Mouse (Mus musculus): ENCODE data around the gene Pkn1.

The Pkn1 gene

GRCm38 (mm10) chr8:83698661-83699453 is at the start of gene Pkn1:
TSS of gene Pkn1 (minus strand) at chr8:83699179.
- DNase-seq (ENCODE audit: low read depth, low spot score): peak; percentile 59

- no peak for DNase-seq (ENCODE audit: low read depth, low spot score)
Observed at GRCm38 (mm10) chr8:83748708-83749107, 49.7 kb upstream of the Pkn1 start.

GRCm38 (mm10) chr8:83747661-83748346 is 48.8 kb upstream of the Pkn1 start:
- DNase-seq (ENCODE audit: low read depth, low spot score): no peak

DNA sequence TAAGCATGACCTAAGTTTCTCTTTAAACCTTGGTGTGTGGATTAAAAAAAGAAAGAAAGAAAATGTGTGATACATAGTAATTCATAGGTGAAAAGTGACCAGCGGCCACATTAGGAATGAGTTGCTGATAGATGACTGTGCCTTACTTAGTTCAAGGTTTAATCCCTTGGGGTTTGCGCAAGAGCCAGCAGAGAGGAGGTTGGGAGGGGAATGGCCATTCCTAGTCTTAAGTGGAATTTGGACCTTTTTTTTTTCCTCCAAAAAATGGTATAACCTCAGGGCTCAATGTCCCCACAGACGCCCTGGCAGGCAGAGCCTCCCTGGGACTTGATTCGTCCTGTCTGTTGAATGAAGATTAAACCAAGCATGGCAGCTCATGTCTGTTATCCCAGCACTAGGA is 45.1 kb upstream of the Pkn1 start:
- DNase-seq (ENCODE audit: low read depth, low spot score): no peak

DNA sequence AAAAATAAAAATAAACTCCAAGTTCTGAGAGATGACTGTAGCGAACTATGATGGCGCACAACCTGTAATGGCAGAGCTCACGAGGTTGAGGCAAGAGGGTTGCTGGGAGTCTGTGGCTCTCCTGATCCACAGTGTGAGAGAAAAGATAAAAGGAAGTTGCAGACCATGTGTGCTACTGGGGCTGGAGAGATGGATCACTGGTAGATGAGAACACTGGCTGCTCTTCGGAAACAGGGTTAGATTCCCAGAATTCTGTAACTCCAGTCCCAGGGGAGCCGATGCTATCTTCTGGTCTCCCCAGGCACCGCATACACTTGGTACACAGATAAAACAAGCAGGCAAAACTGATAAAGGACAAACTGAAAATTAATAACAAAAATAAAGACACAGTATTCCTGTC is 44.0 kb upstream of the Pkn1 start:
- DNase-seq (ENCODE audit: low read depth, low spot score): no peak

DNA sequence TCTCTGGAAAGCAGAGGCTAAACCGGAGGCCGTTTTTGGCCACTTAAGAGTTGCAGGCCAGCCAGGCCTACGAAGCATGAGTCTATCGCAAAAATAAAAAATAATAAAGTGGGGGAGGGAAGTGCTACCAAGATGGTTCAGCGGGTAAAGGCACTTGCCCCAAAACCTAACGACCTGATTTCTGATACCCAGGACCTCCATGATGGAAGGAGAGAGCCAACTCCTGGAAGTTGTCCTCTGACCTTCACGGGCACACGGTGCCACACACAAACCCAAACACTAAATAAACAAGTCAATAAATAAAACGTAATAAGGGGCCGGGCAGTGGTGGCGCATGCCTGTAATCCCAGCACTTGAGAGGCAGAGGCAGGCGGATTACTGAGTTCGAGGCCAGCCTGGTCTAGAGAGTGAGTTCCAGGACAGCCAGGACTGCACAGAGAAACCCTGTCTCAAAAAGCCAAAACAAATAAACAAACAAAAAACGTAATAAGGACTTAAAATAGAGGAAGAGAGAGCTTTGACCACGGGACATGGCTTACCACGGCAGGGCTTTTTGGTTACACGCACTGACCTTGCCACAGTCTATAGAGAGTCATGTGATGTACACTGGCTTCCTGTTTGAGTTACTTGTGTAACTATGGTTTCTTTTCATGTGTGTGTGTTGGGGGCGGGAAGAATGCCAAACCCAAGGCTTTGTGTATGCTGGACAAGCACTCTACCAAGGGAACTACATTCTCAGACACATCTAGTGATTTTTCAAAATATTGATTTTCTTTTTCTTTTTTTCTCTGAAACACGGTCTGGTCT is 43.1 kb upstream of the Pkn1 start:
- DNase-seq (ENCODE audit: low read depth, low spot score): no peak

DNA sequence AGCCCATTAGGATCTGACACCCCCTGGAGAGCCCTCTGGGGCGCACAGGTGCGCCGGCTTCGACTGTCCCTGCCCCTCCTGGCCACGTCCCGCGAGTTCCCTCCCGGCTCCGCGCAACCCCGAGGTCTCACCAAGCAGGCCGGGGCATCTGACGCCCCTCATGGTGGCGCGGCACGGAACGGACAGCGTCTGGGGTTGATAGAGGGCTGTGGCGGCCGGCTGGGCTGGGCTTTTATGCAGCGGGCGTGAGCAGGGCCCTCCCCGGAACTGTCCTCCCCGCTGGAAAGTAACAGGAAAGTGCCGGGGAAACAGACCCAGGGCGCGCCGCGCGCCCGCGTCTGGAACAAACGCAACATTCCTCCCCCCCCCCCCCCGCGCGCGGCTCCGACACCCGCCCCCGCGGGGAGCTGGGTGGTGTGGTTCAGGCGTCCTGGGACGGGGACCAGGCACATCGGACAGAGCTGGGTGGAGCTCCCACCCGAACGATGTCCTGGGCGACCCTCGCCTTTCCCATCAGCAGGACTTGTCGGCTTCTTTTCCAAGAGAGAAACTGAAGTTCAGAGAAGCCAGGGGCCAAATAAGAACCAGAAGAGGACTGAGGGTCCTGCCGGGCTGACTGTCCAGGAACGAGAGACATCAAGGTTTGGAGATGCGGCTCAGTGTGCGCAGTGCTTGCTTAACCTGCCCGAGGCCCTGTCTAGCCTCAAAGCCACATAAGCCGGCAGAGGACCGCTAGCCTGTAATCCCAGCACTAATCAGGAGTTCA is 42.2 kb upstream of the Pkn1 start, which contains the start of gene Adgre5:
TSS of gene Adgre5 (minus strand) at position 351 of the 766 bp plus-strand sequence.
- DNase-seq (ENCODE audit: low read depth, low spot score): no peak

GRCm38 (mm10) chr8:83740586-83740975 is 41.6 kb upstream of the Pkn1 start:
- no peak for DNase-seq (ENCODE audit: low read depth, low spot score)

GRCm38 (mm10) chr8:83739711-83740468 is 40.9 kb upstream of the Pkn1 start:
- DNase-seq (ENCODE audit: low read depth, low spot score): no peak

DNA sequence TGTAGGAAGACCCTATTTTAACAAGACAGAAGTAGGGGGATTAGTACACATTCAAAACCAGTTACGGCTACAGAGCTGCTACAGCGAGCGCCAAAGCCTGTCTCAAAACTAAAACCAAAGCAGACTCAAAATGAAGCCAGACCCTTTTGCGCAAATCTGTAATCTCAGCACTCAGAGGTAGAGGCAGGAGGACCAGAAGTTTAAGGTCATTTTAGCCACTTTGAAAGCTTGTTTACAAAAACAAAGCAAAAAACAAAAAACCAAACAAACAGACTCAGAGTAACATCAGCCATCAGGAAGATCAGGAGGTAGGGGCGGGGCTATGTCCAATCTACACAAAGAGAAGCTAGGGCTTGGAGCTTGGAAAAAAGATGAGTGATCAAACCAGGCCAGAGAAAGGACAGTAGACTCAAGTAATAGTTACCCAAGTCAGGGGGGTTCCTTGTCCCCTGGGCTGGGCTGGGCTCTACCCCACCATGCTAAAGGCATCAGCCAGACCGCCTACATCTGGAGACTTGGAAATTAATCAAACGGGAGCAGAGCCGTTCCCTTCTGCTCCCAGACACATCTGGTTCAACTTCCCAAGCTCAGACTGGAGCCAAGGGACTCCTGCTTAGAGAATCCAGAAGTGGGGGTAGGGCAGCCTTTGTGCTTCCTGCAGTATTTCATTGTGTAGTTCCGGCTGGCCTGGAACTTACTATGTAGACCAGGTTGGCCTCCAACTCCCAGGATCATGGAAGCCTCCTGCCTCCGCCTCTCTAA is 40.2 kb upstream of the Pkn1 start:
- DNase-seq (ENCODE audit: low read depth, low spot score): no peak

DNA sequence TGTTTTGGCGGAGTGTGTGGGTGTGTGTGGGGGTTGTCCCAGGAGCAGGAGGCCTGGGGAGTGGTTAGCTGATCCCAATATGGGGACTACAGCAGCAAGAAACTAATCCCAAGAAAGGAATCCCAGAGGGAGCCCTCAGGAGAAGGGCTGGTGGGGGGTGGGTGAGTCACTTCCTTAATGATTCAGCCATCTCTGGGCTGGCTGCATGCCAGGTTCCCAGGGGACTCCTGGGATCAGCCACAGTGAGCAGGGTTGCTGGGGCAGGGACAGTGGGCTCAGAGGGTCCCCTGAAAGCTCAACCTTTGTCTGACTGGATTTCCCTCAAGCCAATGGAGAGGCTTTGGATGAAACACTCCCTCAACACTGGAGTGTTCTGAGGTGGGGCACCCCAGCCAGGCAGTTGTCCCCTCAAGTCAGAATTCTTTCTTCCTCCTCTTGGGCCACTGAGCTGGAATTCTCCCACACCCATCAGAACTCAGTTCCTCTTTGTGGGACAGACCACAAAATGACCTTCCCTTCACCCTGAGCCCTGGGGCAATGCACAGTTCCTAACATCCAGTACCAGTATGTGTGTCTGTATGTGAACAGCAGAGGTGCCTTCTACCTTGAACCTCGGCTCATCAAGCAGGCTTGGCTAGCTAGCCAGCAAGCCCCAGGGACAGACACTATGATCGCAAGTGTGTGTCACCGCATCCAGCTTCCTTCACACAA is 39.0 kb upstream of the Pkn1 start:
- no peak for DNase-seq (ENCODE audit: low read depth, low spot score)

DNA sequence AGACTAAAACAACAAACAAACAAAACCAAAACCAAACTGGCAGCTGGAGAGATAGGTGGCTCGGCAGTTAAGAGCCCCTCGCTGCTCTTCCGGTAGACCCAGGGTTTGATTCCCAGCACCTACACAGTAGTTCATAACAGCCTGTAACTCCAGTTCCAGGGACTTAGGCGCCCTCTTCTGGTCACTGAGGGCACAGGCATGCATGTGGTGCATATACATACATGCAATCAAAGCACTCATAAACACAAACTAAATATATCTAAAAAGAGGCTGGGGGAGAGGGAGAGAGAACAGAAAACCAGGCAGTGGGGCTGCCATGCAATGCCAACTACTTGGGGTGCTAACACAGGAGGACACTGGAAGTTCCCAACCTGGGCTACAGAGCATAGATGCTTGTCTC is 38.4 kb upstream of the Pkn1 start:
- no peak for DNase-seq (ENCODE audit: low read depth, low spot score)

GRCm38 (mm10) chr8:83736681-83737080 is 37.7 kb upstream of the Pkn1 start:
- no peak for DNase-seq (ENCODE audit: low read depth, low spot score)

DNA sequence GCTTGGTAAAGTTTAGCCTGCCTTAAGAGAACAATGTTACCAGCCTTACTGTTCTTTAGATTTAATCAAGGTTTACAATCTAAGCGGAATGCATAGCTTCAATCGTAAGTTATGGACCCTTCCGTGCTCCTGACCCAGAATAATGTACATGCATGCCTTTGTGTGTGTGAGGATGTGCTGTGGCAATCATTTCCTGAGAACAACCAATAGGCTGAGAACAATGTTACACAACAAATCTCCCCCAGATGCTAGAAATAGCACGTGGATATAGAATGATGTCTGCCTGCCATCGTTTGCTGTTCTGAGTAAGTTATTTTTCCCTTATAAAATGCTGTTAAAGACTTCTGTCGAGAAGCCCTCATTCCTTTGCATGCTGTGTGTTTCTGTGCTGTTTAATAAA is 33.9 kb upstream of the Pkn1 start:
- no peak for DNase-seq (ENCODE audit: low read depth, low spot score)

DNA sequence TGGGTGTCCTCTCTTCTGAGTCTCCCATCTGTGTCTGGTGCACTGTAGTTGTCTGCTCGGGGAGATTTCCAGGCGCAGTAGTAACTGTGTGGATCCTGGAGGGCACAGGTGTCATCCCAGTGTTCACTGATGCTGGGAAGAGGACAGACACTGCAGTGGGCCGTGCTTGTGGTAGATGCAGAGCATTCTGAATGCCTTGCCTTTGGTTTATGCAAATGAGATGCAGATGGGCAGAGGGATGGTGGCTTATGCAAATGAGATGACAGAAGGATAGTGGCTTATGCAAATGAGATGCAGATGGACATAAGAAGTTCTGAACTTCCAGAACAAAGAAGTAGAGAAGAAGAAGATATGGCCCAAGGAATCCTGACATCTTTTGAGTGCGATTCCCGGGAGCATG is 32.9 kb upstream of the Pkn1 start:
- DNase-seq (ENCODE audit: low read depth, low spot score): no peak

DNA sequence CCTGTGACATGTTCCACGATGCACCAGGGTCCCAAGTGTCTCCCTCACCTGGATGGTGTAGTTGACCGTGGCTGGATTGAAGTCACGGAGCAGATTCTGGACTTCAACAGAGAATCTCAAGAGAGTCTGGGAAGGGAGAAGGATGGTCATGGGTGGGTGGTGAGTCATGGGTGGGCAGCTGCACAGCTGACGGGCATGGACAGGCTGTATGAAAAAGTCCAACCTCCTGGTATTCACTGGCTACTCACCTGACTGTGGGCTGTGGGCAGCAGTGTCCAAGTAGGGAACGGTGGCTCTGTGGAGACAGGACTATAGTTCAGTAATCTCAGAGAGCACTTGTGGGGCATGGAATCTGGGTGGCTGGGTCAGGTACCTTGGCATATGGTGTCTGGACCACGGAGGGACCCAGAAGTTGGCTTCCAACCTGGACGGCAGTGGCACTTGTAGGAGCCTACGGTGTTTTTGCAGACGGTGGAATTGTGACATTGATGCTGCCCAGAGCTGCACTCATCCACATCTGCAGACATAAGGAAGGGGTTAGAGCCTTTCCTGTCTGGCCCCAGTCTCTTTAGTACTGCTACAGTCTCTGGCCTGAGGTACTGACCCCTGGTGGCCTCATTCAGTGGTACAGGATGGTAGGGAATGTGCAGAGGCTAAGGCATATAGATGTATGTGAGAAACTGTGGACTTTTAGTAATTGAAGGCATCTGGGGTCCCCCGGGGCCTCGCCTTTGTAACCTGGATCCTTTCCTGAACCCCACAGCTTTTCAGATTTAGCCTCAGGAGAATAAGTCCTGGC is 30.2 kb upstream of the Pkn1 start:
- no peak for DNase-seq (ENCODE audit: low read depth, low spot score)

DNA sequence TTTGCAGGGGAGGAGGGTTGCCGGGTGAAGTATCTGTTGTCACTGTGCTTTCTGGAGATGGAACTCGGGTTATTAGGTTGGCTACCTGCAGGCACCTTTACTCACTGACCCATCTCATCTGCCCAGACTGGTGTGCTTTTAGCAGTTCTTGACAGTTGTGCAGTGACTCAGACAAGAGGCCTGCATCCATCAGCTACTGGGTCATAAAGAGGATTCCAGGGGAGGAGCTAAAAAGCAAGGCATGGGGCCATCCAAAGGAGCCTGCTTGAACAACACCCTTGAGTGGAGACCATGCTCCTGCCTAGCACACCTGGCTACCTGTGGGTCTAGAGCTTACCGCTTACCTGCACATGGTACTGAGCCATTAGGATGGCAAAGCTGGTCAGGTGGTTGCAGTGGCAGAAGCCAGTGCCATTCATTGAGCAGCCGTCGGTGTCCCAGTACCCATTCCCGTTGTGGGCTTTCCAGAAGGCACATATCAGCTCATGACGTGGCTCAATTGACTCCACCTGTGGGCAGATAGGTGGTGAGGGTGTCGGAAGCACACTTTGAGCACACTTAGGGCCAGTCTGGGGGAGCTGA is 26.6 kb upstream of the Pkn1 start:
- no peak for DNase-seq (ENCODE audit: low read depth, low spot score)

Data from retina, adult 2 months (tissue).